26 mouse cellular contexts compared by ENCODE assay signal in genomic region chr3:9439619-9440286, GRCm38 (mm10).
DNase-seq lines count a peak whose midpoint lies in the region; ATAC-seq lines count a peak whose summit lies in the region.
"Had no signal": no experiment of that assay in that cellular context is flagged by ENCODE, and none has a peak within 500 bp of the region (broad histone marks: within the 10 kb centered on the region; RNA-seq: fewer than 3 reads in every experiment).

No protein-coding gene starts in this region.

- WGBS in heart, embryonic 10.5 days, result 63% methylated on average over 11 of the region's 11 CpGs
- 60% methylated on average over 11 of the region's 11 CpGs for WGBS in heart, embryonic 16.5 days

- no peak for DNase-seq in heart, embryonic 10.5 days (ENCODE audit: low spot score)
- no peak for DNase-seq in heart, adult 18-20 months
- DNase-seq in heart, postnatal 4 days, result no peak
- DNase-seq in frontal cortex, postnatal 36 days (ENCODE audit: low spot score in 2 of 2), result no peak
- no peak for DNase-seq in adrenal gland, adult 8-10 months
- DNase-seq: adrenal gland, postnatal 14 days; cerebellum, adult 11 months; cerebellum, adult 9-11 months; gastrocnemius, postnatal 14 days; kidney, adult 9 months; kidney, postnatal 25 days; lung, postnatal 36 days; right cerebral cortex, postnatal 25 days; thymus, postnatal 25 days had no signal

- H3K27ac ChIP-seq in heart, embryonic 10.5 days, result peak overlapping the region; percentile 42; the same call in 1 of the 2 replicates
- peak overlapping the region; percentile 64 for H3K27ac ChIP-seq in heart, embryonic 16.5 days (ENCODE audit: low read length)
- H3K27ac ChIP-seq: forebrain, embryonic 12.5 days; hindbrain, embryonic 12.5 days; hindbrain, postnatal 0 days; limb, embryonic 12.5 days; stomach, embryonic 15.5 days had no signal

- 0 out of 2 replicates have a peak overlapping the region, but pooled peaks have one; percentile 5 for H3K9ac ChIP-seq in heart, embryonic 16.5 days (ENCODE audit: low read length)
- H3K9ac ChIP-seq: forebrain, embryonic 12.5 days; hindbrain, embryonic 12.5 days; limb, embryonic 12.5 days; stomach, embryonic 15.5 days had no signal

- H3K9me3 ChIP-seq in heart, embryonic 10.5 days, result no peaks in the 10 kb centered on the region
- H3K9me3 ChIP-seq in heart, embryonic 16.5 days (replicated peaks; ENCODE audit: control insufficient read depth, low read length), result no peaks in the 10 kb centered on the region
- H3K9me3 ChIP-seq: forebrain, embryonic 12.5 days; hindbrain, embryonic 12.5 days; limb, embryonic 12.5 days; stomach, embryonic 15.5 days had no signal

- ATAC-seq in heart, embryonic 16.5 days (replicated peaks; ENCODE audit: extremely low read depth, insufficient read depth, low FRiP score), result no peak
- peak; percentile 45; the same call in 1 of the 2 replicates for ATAC-seq in common myeloid progenitor, adult 5-6 weeks (replicated peaks; ENCODE audit: low read depth, poor library complexity, severe bottlenecking)
- peak; percentile 33; the same call in 1 of the 2 replicates for ATAC-seq in megakaryocyte, adult 5-6 weeks (ENCODE audit: poor library complexity, severe bottlenecking)
- ATAC-seq: hindbrain, postnatal 0 days; intestine, embryonic 16.5 days; midbrain, embryonic 16.5 days; Patski had no signal

- H3K4me3 ChIP-seq in heart, embryonic 10.5 days, result no peak overlapping the region
- no peak overlapping the region for H3K4me3 ChIP-seq in heart, embryonic 16.5 days (ENCODE audit: low read length)
- H3K4me3 ChIP-seq: erythroblast, embryonic 14.5 days; forebrain, embryonic 12.5 days; hindbrain, embryonic 12.5 days; limb, embryonic 12.5 days; stomach, embryonic 15.5 days had no signal

- no peak overlapping the region for H3K4me2 ChIP-seq in heart, embryonic 16.5 days (ENCODE audit: low read depth, low read length)
- H3K4me2 ChIP-seq: forebrain, embryonic 12.5 days; hindbrain, embryonic 12.5 days; limb, embryonic 12.5 days; stomach, embryonic 15.5 days had no signal

- H3K4me1 ChIP-seq in heart, embryonic 10.5 days, result peaks cover 40% of the 10 kb centered on the region
- peaks cover 50% of the 10 kb centered on the region for H3K4me1 ChIP-seq in heart, embryonic 16.5 days (ENCODE audit: control insufficient read depth, insufficient read depth, low read length)
- H3K4me1 ChIP-seq: forebrain, embryonic 12.5 days; hindbrain, embryonic 12.5 days; limb, embryonic 12.5 days; stomach, embryonic 15.5 days had no signal

- H3K27me3 ChIP-seq in heart, embryonic 10.5 days (ENCODE audit: insufficient read depth, poor library complexity, severe bottlenecking), result no peaks in the 10 kb centered on the region
- no peaks in the 10 kb centered on the region for H3K27me3 ChIP-seq in heart, embryonic 16.5 days (ENCODE audit: control insufficient read depth, insufficient read depth, low read length)
- H3K27me3 ChIP-seq: forebrain, embryonic 12.5 days; hindbrain, embryonic 12.5 days; limb, embryonic 12.5 days; Patski; stomach, embryonic 15.5 days had no signal

- H3K36me3 ChIP-seq in heart, embryonic 10.5 days, result peaks cover 24% of the 10 kb centered on the region
- H3K36me3 ChIP-seq in heart, embryonic 16.5 days (ENCODE audit: control insufficient read depth, insufficient read depth), result no peaks in the 10 kb centered on the region; the same call in 1 of the 2 replicates
